Mouse (Mus musculus) midbrain, embryonic 10.5 days (tissue): ENCODE results near the gene Actg1. TPM values are rescaled to one million over a fixed set of nuclear protein-coding genes. Genes with fewer than 3 reads are reported as not detected.

Source experiments
- DNase-seq: peaks from one replicate; pipeline ENCODE4 v3.0.0-alpha.2; 2017; ENCODE audit warnings: low spot score
- H3K27ac ChIP-seq: fragments of 300-500 bp; sonication (generic); replicated peaks from 2 replicates; pipeline ENCODE4 v1.5.1; 2016; ENCODE audit warnings: mild to moderate bottlenecking
- H3K27me3 ChIP-seq: fragments of 300-500 bp; sonication (generic); 2 replicates; pipeline ENCODE4 v1.6.1; 2016; ENCODE audit warnings: low read depth, mild to moderate bottlenecking; ENCODE audit not compliant: poor library complexity, severe bottlenecking
- H3K36me3 ChIP-seq: fragments of 300-500 bp; sonication (generic); 2 replicates; pipeline ENCODE4 v1.6.1; 2016; ENCODE audit warnings: mild to moderate bottlenecking, moderate library complexity
- H3K4me1 ChIP-seq: fragments of 300-500 bp; sonication (generic); 2 replicates; pipeline ENCODE4 v1.6.1; 2016
- H3K4me3 ChIP-seq: fragments of 300-500 bp; sonication (generic); 2 replicates; pipeline ENCODE4 v1.5.1; 2016; ENCODE audit warnings: mild to moderate bottlenecking, moderate library complexity
- H3K9me3 ChIP-seq: fragments of 300-500 bp; sonication (generic); replicated peaks from 2 replicates; pipeline ENCODE4 v1.6.1; 2016; ENCODE audit warnings: mild to moderate bottlenecking
- WGBS: fragments of 180-500 bp; shearing (Covaris S2); methylation state at CpG from one replicate; pipeline ENCODE4 v1.1.7; 2016; 5-methylcytosine and 5-hydroxymethylcytosine counted together
- polyA plus RNA-seq: library from polyadenylated mRNA; unstranded; fragments of >200 nt; fragmentation: Nextera tagmentation; extraction: Ambion mirVana; gene quantifications from 2 replicates; pipeline ENCODE4 v1.2.1, GENCODE M21; 2016

Actg1 gene
- polyA plus RNA-seq: 2,836 and 2,964 TPM in 2 replicates

DNA sequence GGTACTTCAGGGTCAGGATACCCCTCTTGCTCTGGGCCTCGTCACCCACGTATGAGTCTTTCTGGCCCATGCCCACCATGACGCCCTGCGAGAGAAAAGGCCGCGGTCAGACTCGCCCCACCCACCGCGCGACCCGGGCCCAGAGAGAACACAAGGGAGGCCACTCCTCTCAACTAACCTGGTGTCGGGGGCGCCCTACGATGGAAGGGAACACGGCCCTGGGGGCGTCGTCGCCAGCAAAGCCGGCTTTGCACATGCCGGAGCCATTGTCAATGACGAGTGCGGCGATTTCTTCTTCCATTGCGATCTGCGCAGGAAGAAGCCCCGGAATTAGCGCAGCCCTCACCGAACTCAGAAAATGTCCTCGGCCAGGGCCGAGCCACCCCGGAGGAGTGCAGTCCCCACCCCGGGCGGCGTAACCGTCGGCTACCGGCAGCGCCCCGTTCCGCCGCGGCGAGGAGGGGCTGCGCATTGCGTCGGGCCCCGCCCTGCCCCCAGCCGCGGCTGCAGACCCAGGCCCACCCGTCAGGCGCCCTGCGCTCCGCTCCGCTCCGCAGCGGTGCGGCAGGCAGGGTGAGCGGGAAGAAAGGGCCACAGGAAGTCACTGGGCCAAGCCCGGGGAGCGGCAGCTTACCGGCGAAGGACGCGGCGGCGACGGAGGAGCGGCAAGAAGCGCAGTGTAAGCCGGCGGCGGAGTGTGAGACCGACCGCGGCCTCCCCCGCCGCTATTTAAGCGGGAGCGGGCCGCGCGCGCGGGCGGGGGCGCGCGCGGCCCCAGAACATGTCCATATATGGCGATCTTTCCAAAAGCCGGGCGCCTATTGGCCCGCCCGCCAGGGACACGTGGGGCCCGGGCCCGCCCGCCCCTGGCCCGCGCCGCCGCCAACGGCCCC is at the start of gene Actg1:
Gene Actg1 (minus strand): TSS at position 752 of the 893 bp plus-strand sequence.
- Histone ChIP-seq H3K4me1 (peaks cover 49% of the 10 kb centered on the region), H3K27me3 (peaks cover 6% of the 10 kb centered on the region; the same call in 1 of the 2 replicates), H3K4me3 (peak within 1 kb of the TSS; percentile 100), H3K9me3 (no peaks in the 10 kb centered on the region), H3K27ac (peak within 1 kb of the TSS; percentile 100), H3K36me3 (peaks cover 23% of the 10 kb centered on the region)
- WGBS: 2% methylated on average over 103 of the region's 103 CpGs
- DNase-seq: peak; percentile 89

DNA sequence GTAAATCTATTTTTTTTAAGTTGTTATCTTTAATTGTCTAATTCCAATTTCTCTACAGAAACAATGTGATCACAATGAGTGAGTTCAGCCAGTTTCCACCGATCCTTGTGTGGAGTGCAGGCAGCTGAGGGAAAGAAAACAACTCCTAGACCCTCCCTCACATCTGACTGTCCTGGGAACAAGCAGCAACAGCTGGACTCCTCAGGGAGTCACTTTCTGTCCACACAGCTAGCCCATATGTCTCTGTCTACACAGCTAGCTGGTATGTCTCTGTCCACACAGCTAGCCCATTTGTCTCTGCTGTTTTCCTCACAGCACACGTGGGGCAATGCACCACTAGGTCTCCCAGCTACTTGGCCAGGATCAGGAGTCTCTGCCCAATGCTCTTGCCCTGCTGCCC is 49.3 kb upstream of the Actg1 start:
- H3K27me3 ChIP-seq: no peaks in the 10 kb centered on the region
- no peak for DNase-seq
- WGBS: 78% methylated on average over 2 of the region's 2 CpGs
- no peak overlapping the region for H3K4me3 ChIP-seq
- H3K9me3 ChIP-seq: no peaks in the 10 kb centered on the region
- peaks cover 97% of the 10 kb centered on the region for H3K36me3 ChIP-seq
- no peak overlapping the region for H3K27ac ChIP-seq
- no peaks in the 10 kb centered on the region for H3K4me1 ChIP-seq

DNA sequence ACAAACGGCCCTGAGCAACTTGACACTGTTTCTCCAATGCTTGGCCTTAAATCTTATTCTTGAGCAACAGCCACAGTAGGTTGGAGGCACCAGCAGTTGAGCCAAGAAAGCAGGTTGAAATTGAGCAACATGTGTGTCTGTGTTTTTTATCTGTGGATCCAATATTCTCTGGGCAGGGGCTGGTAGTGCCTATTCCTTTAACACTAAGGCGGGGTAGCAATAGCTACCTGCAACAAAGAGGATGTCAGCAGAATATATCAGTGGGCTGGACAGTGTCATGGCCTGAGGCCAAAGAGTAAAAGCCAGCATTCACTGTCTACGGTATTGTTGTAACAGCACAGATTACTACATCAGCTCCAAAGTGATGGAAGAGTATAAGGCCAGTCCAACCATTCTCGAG is 47.3 kb upstream of the Actg1 start:
- H3K4me1 ChIP-seq: no peaks in the 10 kb centered on the region
- peaks cover 91% of the 10 kb centered on the region for H3K36me3 ChIP-seq
- no peak for DNase-seq
- no peaks in the 10 kb centered on the region for H3K9me3 ChIP-seq
- no peaks in the 10 kb centered on the region for H3K27me3 ChIP-seq
- H3K4me3 ChIP-seq: no peak overlapping the region
- WGBS: 96% methylated on average over 4 of the region's 4 CpGs
- no peak overlapping the region for H3K27ac ChIP-seq

DNA sequence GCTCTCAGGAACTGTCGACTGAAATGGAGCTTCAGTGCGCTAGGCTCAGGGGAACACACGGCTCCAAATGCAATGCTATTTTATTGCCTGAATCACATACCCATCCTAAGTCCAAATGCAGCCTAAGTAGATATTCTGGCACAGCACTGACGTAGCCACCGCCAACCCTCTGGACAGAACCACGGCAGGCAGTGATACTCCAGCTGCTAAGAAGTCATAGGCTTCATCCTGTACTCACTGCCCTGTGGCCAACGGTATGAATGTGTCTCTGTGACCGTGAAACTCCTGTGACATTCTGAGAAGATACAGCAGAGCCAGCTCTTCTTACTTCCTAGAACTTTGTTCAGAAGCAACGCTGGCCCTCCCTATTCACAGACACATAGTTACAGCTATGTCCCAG is 40.2 kb upstream of the Actg1 start:
- H3K9me3 ChIP-seq: no peaks in the 10 kb centered on the region
- no peaks in the 10 kb centered on the region for H3K4me1 ChIP-seq
- WGBS: 94% methylated on average over 9 of the region's 9 CpGs
- no peaks in the 10 kb centered on the region for H3K27me3 ChIP-seq
- peaks cover 86% of the 10 kb centered on the region for H3K36me3 ChIP-seq
- H3K27ac ChIP-seq: no peak overlapping the region
- DNase-seq: no peak
- no peak overlapping the region for H3K4me3 ChIP-seq

DNA sequence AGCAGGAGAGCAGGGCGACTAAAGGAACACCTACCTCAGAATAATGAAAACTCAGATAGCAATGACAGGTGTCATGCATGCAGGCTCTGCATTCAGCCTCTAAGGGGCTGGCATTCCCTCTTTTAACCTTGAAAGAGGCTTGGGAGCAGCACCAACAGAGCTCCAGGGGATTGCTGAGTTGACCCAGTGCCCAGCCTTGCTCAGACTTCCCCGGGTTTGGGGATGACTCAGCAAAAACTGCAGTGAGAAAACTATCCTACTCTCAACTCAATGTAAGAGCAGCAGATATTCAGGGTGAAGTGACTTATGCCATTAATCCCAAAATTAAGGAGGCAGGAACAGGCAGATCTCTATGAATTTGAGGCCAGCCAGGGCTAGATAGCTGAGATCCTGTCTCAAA is 38.8 kb upstream of the Actg1 start:
- H3K27ac ChIP-seq: no peak overlapping the region
- no peak overlapping the region for H3K4me3 ChIP-seq
- peaks cover 86% of the 10 kb centered on the region for H3K36me3 ChIP-seq
- H3K9me3 ChIP-seq: no peaks in the 10 kb centered on the region
- no peak for DNase-seq
- 89% methylated on average over 2 of the region's 2 CpGs for WGBS
- no peaks in the 10 kb centered on the region for H3K27me3 ChIP-seq
- H3K4me1 ChIP-seq: no peaks in the 10 kb centered on the region

- Histone ChIP-seq H3K4me1 (no peaks in the 10 kb centered on the region), H3K4me3 (no peak overlapping the region), H3K36me3 (peaks cover 86% of the 10 kb centered on the region), H3K9me3 (no peaks in the 10 kb centered on the region), H3K27me3 (no peaks in the 10 kb centered on the region), H3K27ac (no peak overlapping the region)
- no peak for DNase-seq
- 94% methylated on average over 6 of the region's 6 CpGs for WGBS
Observed at GRCm38 (mm10) chr11:120386632-120387031, 38.3 kb upstream of the Actg1 start.

DNA sequence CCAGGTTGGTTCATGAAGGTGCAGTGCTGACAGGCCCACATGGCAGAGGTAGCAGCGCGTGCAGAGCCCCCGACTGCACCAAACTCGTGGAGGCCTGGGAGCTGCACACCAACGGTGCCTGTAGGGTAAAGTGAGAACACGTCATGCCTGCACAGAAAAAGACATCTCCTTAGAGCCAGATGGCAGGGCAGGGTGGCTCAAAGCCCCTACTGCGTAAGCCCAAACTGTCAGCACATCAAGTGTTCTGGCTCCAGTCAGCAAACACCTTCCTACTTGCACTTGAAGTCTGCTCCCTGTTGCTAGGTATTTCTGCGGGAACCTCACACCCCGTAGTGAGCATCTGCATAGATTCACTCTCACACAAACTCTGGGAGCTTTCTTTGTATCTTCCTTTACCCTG is 34.2 kb upstream of the Actg1 start:
- WGBS: 94% methylated on average over 9 of the region's 9 CpGs
- Histone ChIP-seq H3K4me3 (no peak overlapping the region), H3K4me1 (peaks cover 19% of the 10 kb centered on the region), H3K9me3 (no peaks in the 10 kb centered on the region), H3K27me3 (no peaks in the 10 kb centered on the region), H3K27ac (no peak overlapping the region), H3K36me3 (peaks cover 80% of the 10 kb centered on the region)
- DNase-seq: no peak

DNA sequence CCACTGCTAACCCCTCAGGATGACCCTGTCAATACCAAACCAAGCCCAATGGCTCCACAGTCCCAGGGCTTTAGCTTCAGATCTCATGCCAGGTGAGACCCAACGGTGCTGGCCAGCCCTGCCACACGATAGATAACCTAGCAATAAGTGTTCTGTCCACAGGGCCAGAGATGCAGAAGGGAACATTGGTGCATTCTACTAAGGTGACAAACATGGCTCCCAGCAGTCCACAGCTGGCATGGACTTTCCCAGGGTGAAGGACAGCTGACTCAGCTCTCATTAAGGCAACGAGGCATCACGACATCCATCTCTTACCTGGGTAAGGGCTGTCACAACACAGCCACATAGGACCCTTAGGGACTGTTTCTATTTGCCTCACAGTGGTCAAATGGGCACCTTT is 32.8 kb upstream of the Actg1 start:
- Histone ChIP-seq H3K4me3 (no peak overlapping the region), H3K27me3 (no peaks in the 10 kb centered on the region), H3K4me1 (peaks cover 31% of the 10 kb centered on the region), H3K9me3 (no peaks in the 10 kb centered on the region), H3K27ac (no peak overlapping the region), H3K36me3 (peaks cover 80% of the 10 kb centered on the region)
- 94% methylated on average over 4 of the region's 4 CpGs for WGBS
- DNase-seq: no peak

GRCm38 (mm10) chr11:120380271-120380670 is 31.9 kb upstream of the Actg1 start:
- H3K36me3 ChIP-seq: peaks cover 79% of the 10 kb centered on the region
- H3K27me3 ChIP-seq: no peaks in the 10 kb centered on the region
- H3K27ac ChIP-seq: no peak overlapping the region
- peaks cover 31% of the 10 kb centered on the region for H3K4me1 ChIP-seq
- H3K9me3 ChIP-seq: no peaks in the 10 kb centered on the region
- H3K4me3 ChIP-seq: no peak overlapping the region
- 96% methylated on average over 3 of the region's 3 CpGs for WGBS
- no peak for DNase-seq

DNA sequence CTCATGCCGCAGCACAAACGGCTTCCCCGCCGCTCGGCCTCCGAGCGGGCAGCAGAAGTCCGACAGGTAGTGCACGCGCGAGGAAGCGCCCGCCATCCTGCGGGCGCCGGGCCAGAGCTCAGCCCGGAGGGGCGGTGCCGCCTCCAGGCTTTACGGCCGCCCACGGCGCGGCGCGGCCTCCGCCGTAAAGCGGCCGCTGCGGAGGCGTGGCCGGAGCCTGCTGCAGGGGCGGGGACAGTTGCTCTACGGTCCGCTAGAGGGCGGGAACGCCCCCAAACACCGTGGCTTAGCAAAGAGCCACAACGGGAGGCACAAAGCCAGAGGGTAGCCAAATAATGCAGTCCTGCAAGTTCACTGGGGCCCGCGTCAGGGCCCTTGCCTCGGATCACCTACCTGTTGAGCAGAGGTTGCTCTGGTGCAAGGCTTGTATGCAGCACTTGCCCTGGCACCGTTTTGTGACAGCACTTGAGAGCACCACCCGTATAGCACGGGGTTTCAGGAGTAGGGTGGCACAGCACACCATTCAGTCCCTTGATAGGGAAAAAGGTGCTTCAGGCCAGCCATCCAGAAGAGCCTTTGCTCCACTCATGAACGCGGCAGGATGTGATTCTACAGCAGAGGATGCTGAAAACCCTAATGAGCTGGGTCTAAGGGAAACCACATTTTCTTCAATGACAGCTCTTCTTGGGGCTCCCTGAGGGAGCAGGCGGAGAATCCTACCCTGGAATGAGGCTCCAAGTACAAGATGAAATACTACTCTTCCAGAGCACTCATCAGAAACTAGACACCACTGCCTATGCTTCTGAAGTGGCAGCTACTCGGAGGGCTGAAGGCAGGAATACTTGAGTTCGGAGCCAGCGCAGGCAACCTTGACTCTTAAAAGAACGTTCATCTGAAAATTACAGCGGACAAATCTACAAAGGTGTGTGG is 30.5 kb upstream of the Actg1 start, which contains the start of gene Faap100:
Gene Faap100 (minus strand): TSS at position 154 of the 930 bp plus-strand sequence.
- H3K27ac ChIP-seq: peak within 1 kb of the TSS; percentile 86
- H3K4me3 ChIP-seq: peak within 1 kb of the TSS; percentile 80
- H3K4me1 ChIP-seq: peaks cover 31% of the 10 kb centered on the region
- peaks cover 79% of the 10 kb centered on the region for H3K36me3 ChIP-seq
- WGBS: 10% methylated on average over 54 of the region's 54 CpGs
- peak; percentile 88 for DNase-seq
- no peaks in the 10 kb centered on the region for H3K9me3 ChIP-seq
- H3K27me3 ChIP-seq: no peaks in the 10 kb centered on the region

- peak; percentile 43 for DNase-seq
- peak overlapping the region; percentile 86 for H3K27ac ChIP-seq
- peak overlapping the region; percentile 80 for H3K4me3 ChIP-seq
- H3K4me1 ChIP-seq: peaks cover 31% of the 10 kb centered on the region
- H3K27me3 ChIP-seq: no peaks in the 10 kb centered on the region
- H3K36me3 ChIP-seq: peaks cover 79% of the 10 kb centered on the region
- no peaks in the 10 kb centered on the region for H3K9me3 ChIP-seq
- WGBS: 4% methylated on average over 38 of the region's 40 CpGs
Observed at GRCm38 (mm10) chr11:120378031-120378610, 29.8 kb upstream of the Actg1 start.

DNA sequence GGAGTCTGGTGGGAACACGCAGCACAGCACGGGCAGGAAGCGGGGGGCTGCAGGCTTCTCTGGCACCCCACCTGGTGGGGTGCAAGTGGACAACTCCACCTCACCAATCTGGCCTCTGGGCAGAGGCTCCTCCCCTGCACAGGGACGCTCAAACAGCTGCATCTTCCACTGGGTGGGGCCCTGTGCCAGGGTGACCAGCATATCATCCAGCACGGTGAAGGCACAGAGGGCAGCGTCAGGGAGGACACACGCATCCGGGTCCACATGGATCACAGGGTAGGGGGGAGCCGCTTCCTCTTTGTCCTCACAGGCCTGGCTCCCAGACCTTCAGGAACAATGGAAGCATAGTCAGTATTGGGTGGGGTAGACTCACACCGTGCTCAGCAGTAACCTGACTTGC is 29.0 kb upstream of the Actg1 start:
- peaks cover 31% of the 10 kb centered on the region for H3K4me1 ChIP-seq
- H3K9me3 ChIP-seq: no peaks in the 10 kb centered on the region
- H3K27me3 ChIP-seq: no peaks in the 10 kb centered on the region
- no peak for DNase-seq
- WGBS: 83% methylated on average over 10 of the region's 10 CpGs
- no peak overlapping the region for H3K27ac ChIP-seq
- peaks cover 79% of the 10 kb centered on the region for H3K36me3 ChIP-seq
- peak overlapping the region; percentile 80 for H3K4me3 ChIP-seq
